Mouse (Mus musculus): ENCODE results near the gene Sgms1. TPM values are rescaled to one million over a fixed set of nuclear protein-coding genes. Genes with fewer than 3 reads are reported as not detected.

Gene Sgms1
- total RNA-seq, 2 experiments from 2014 or later = 36.3 to 44.3 TPM

- no peak for DNase-seq (ENCODE audit: low spot score in 2 of 2)
These were observed 165.8 kb downstream of the Sgms1 start for GRCm38 (mm10) chr19:32223751-32224174.

DNA sequence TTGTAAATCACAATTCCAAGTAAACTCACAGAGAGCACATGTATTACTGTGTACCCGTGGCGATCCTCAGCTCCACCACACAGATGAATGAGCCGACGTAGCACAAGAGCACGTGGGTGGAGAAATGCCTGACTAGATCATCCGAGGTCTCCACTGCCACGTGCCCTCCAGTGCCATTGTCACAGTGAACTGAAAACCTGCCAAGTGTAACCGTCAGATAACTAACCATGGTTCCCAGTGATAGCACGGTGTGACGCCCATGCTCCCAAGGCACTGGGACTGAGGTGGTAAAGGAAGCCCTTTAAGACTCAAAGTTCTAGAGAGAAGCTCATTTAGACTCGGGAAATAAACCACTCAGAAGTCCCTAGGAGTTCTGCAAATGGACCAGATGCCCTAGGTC is 167.4 kb downstream of the Sgms1 start:
- no peak for DNase-seq (ENCODE audit: low spot score in 2 of 2)

DNA sequence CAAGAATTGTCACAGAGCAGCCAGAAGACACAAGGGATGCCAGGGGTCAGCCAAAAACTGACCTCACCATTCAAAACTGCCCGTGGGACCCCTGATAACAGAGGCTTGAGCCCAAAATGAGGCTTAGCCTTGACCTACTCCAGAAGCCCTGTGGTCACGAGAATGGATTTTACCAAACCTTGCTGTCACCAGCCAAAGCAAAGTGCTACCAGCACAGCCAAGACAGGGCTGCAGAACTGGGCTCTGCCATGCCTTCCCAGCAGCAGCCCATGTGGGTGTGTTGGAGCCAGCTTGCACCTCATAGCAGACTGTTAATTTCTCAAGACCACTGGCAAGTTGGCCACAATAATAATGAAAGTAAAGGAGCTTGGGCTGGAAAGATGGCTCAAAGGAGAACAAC is 168.5 kb downstream of the Sgms1 start:
- no peak for DNase-seq (ENCODE audit: low spot score in 2 of 2)

GRCm38 (mm10) chr19:32216710-32217109 is 172.8 kb downstream of the Sgms1 start:
- DNase-seq (ENCODE audit: low spot score in 2 of 2) = no peak

- DNase-seq (ENCODE audit: low spot score in 2 of 2) = no peak
These were observed 174.4 kb downstream of the Sgms1 start for GRCm38 (mm10) chr19:32214905-32215806.

- no peak for DNase-seq (ENCODE audit: low spot score in 2 of 2)
These were observed 175.9 kb downstream of the Sgms1 start for GRCm38 (mm10) chr19:32213577-32213976.

DNA sequence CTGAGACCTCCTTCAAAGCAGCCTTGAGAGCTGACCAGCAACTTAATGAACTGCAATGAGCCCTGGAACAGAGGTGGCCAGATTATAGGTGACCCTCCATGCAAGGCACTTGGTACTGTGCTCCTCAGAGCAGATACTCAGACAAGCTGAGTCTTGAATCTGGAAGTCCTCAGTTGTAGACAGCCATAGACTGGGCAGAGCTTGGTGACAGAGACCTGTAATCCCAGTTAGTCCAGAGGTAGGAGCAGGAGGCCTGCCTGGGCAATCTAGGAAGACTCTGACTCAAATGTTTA is 178.3 kb downstream of the Sgms1 start:
- no peak for DNase-seq (ENCODE audit: low spot score in 2 of 2)

DNA sequence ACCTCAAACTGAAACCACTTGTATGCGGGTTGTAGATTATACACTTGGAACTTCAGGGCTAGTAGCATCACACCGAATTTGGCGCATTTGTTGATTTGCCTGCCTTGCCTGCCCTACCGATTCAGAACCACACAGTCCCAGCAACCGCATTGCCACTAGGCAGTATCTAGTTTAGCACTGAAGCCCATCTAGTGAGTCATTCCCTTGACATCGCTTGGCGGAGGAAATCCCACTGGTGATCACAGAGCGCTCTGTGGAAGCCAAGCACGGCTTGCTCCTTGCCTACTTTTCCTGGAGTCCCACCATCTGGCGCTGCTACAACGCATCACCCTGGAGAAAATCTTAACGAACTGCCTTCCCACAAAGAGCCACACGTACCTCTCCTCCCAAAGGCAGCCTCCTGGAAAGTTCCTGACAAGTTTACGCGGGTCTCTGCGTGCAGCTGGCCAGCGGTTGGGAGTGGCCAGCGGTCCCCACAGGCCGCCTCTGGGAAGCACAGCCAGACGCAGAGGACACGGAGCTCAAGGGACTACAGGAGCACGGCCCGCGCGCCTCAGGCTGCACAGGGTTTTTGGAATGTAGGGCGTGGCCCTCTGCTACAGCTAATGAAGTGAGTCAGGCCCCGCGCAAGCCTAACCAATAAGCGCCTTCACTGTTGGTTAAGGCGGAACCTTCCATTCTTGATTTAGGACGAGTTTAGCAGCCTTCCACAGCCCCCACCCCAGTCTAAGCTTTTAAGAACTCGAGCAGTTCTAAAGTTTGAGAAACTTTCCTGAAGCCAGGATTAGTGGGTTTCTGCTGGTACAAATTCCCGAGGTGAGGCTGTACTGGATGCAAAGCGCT is 178.8 kb downstream of the Sgms1 start:
- peak; percentile 41 to 49 for DNase-seq (ENCODE audit: low spot score in 2 of 2)

DNA sequence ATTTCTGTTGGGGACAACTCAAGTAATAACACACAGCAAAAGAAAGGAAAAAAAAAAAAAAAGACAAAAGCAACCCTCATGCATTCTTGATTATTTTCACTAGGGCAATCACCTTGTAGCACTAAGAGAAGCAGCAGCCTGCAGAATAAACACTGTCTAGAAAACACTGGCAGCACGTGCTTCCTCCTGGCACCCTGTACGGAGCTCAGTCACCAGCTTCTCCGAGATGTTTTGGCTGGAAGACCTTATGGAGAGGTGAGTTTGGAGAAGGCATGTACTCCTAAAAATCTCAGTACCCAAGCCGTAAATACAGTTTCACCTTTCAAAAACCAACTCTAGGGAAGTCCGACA is 179.4 kb downstream of the Sgms1 start:
- DNase-seq (ENCODE audit: low spot score in 2 of 2) = no peak

GRCm38 (mm10) chr19:32202131-32203114 is 187.1 kb downstream of the Sgms1 start:
- no peak for DNase-seq (ENCODE audit: low spot score in 2 of 2)

DNA sequence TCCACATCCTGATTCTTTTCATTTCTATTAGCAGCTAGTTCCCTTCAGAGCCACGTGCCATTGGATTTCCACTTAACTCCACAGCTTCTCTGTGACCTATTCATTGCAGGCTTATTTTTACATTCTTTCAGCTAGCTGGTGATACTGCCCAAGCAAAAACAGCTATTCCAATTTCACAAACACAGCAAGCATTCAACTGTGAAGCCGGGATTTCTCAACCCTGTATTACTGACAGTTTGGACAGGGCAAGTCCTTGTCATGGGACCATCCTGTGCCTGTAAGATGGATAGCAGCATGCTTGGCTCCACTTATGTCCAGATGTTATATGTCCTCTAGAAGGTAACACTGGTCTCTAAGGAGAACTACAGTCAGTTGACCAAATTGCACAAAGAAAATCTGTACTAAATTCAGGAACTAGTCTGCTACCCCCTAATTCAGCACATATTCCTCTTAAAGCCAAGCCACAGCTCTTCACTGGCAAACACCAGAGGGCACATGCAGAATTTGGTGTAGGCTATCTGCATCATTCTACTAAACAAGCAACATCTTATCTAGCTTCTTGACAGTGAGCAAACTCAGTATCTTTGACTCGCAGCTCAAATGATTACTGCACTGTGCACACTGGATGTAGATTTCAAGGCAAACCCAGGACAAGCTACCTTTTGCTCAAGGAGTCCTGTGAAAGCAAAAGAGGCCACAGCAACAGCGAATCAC is 189.5 kb downstream of the Sgms1 start:
- DNase-seq (ENCODE audit: low spot score in 2 of 2) = no peak

GRCm38 (mm10) chr19:32199133-32199532 is 190.4 kb downstream of the Sgms1 start:
- no peak for DNase-seq (ENCODE audit: low spot score in 2 of 2)

DNA sequence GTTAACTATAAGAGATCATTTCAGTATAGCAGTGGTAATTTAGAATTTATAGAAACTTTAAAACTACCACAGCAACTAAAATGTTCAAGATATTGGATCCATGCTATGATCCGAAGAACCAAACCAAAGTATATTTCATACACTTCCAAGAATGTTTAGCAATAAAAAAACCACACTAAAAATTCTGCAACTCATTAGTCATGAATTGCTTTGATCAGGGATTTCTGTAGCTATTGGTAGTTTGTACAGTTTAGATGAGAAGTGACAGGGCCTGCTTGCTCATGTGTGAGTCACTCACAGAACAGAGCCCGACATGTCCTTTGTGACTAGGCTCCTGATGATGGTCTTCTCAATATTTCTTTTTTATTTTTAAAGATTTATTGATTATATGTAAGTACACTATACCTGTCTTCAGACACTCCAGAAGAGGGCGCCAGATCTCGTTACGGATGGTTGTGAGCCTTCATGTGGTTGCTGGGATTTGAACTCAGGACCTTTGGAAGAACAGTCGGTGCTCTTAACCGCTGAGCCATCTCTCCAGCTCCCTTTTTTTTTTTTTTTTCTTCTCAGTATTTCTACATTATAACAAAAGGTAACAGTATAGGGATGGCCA is 190.9 kb downstream of the Sgms1 start:
- DNase-seq (ENCODE audit: low spot score in 2 of 2) = no peak

GRCm38 (mm10) chr19:32196976-32197819 is 192.3 kb downstream of the Sgms1 start:
- no peak for DNase-seq (ENCODE audit: low spot score in 2 of 2)

DNA sequence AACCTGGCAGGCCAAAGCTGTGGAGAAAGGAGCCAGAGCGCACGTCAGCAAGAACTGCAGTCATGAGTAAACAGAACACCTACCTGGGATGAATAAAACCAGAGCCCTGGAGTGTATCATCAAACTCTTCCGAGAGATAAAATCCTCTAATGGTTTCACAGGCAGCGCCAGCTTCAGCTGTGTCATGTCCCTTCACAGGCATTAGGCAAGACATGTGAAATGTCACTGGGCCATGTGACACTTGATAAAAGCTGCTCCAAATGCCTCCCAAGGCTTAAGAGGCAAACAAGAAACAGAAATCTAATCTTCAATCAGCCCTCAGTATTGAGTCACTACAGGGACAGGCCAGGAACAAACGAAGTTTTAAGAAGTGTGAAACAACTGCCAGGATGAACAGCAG is 193.3 kb downstream of the Sgms1 start:
- no peak for DNase-seq (ENCODE audit: low spot score in 2 of 2)

- DNase-seq (ENCODE audit: low spot score in 2 of 2) = no peak
These were observed 194.7 kb downstream of the Sgms1 start for GRCm38 (mm10) chr19:32194863-32195262.

- DNase-seq (ENCODE audit: low spot score in 2 of 2) = no peak
These were observed 195.4 kb downstream of the Sgms1 start for GRCm38 (mm10) chr19:32194074-32194473.

GRCm38 (mm10) chr19:32191596-32191995 is 197.9 kb downstream of the Sgms1 start:
- no peak for DNase-seq (ENCODE audit: low spot score in 2 of 2)

GRCm38 (mm10) chr19:32189961-32190360 is 199.6 kb downstream of the Sgms1 start:
- no peak for DNase-seq (ENCODE audit: low spot score in 2 of 2)

Measured in layer of hippocampus, postnatal 10 days (tissue).